Mouse (Mus musculus): Measurements from ENCODE around the gene Lsm14a. TPM values are rescaled to one million over a fixed set of nuclear protein-coding genes. Genes with fewer than 3 reads are reported as not detected.

Lsm14a gene
- polyA plus RNA-seq, 1 experiment = 69.3 TPM

DNA sequence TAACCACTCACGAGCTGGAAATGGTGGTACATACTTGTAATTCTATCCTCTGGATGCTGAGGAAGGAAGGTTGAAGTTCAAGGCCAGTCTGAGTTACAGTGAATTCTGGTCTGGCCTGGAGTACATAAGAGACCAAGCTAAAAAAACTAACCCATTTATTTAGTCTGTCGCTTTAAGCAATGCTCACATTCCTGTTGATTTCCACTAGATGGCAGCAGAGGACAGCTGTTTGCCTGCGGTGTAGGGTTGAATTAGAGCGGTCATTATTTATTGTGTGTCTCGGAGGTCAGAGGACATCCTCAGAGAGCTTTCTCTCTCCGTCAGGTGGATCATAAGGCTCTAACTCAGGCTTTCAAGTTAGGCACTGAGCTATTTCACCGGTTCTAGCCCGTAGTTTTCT lies 14.4 kb upstream of the Lsm14a start:
- Histone ChIP-seq H3ac (ENCODE audit: control insufficient read depth, insufficient read length) (no peak overlapping the region), H3K4me3 (no peak overlapping the region), H3K27me3 (ENCODE audit: control insufficient read depth, insufficient read depth, insufficient read length) (peaks cover 11% of the 10 kb centered on the region), H3K79me2 (ENCODE audit: control insufficient read depth, insufficient read depth) (no peaks in the 10 kb centered on the region), H3K4me2 (ENCODE audit: low read depth) (no peak overlapping the region), H3K36me3 (ENCODE audit: control insufficient read depth, insufficient read depth) (no peaks in the 10 kb centered on the region)
- TF ChIP-seq TCF3 (IDR thresholded peaks at IDR 0.05; ENCODE audit: insufficient read length, low read depth) = no peak
- no peak for TF ChIP-seq MAX (IDR thresholded peaks at IDR 0.05; ENCODE audit: low read depth)
- TF ChIP-seq E2F4 (IDR thresholded peaks at IDR 0.05; ENCODE audit: insufficient read depth) = no peak
- TF ChIP-seq REST (IDR thresholded peaks at IDR 0.05; ENCODE audit: insufficient read depth, insufficient read length) = no peak
- no peak for TF ChIP-seq SRF (IDR thresholded peaks at IDR 0.05; ENCODE audit: control insufficient read depth, insufficient read length, low read depth)
- no peak for TF ChIP-seq POLR2A (IDR thresholded peaks at IDR 0.05; ENCODE audit: insufficient read length, low read depth)
- no peak for TF ChIP-seq MYOD1 (IDR thresholded peaks at IDR 0.05; ENCODE audit: control insufficient read depth in 1 of 3, insufficient read length in 2 of 3, low read depth in 2 of 3)
- TF ChIP-seq MYOG (IDR thresholded peaks at IDR 0.05; ENCODE audit: control insufficient read depth in 1 of 3, insufficient read depth in 1 of 3, insufficient read length in 2 of 3, low read depth in 2 of 3) = no peak
- no peak for TF ChIP-seq POLR2AphosphoS2 (IDR thresholded peaks at IDR 0.05; ENCODE audit: insufficient read length, low read depth)
- TF ChIP-seq CEBPB (IDR thresholded peaks at IDR 0.05; ENCODE audit: insufficient read depth, poor library complexity, severe bottlenecking) = no peak
- TF ChIP-seq TCF12 (IDR thresholded peaks at IDR 0.05; ENCODE audit: insufficient read depth, poor library complexity, severe bottlenecking) = no peak
- TF ChIP-seq USF1 (IDR thresholded peaks at IDR 0.05; ENCODE audit: low read depth) = no peak

DNA sequence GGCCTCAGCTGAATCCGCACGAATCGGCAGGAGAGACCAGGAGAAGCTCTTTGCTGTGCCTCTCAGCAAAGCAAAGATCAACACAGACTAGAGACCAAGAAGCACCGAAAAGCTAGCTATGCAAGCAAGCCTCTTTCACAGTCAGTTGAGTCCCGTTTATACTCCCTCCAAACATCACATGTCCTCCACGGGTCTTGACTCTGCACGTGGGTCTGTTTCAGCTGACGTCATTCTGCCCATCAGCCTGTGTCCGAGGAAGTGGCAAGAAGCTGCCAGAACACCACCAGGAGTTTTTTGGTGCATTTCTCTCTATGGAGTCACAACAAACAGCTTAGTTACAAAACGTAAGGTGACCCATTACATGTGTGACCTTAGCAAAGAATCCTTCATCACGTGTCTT lies 10.8 kb upstream of the Lsm14a start:
- Histone ChIP-seq H3K36me3 (ENCODE audit: control insufficient read depth, insufficient read depth) (no peaks in the 10 kb centered on the region), H3K79me2 (ENCODE audit: control insufficient read depth, insufficient read depth) (no peaks in the 10 kb centered on the region), H3K27me3 (ENCODE audit: control insufficient read depth, insufficient read depth, insufficient read length) (peaks cover 11% of the 10 kb centered on the region), H3ac (ENCODE audit: control insufficient read depth, insufficient read length) (no peak overlapping the region), H3K4me2 (ENCODE audit: low read depth) (no peak overlapping the region), H3K4me3 (no peak overlapping the region)
- TF ChIP-seq CEBPB (IDR thresholded peaks at IDR 0.05; ENCODE audit: insufficient read depth, poor library complexity, severe bottlenecking) = no peak

DNA sequence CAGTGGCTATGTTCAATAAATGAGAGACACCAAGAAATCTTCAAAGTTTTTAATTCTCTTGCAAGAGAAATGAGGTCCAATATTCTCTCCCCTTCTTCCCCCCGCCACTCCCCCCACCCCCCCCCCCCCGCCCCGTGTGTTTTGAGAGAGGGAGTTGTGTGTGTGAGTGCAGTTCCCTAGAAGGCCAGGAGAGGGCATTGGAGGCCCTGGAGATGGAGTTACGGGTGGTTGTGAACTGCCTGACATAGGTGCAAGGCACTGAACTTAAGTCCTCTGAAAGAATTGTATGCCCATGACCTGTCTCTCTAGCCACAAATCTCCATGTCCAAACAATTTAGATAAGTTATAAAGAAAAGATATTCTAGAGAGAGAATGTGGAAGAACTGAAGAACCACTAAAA lies 7.0 kb upstream of the Lsm14a start:
- Histone ChIP-seq H3K27me3 (ENCODE audit: control insufficient read depth, insufficient read depth, insufficient read length) (peaks cover under 1% of the 10 kb centered on the region), H3K4me2 (ENCODE audit: low read depth) (no peak overlapping the region), H3K79me2 (ENCODE audit: control insufficient read depth, insufficient read depth) (no peaks in the 10 kb centered on the region), H3K4me3 (no peak overlapping the region), H3ac (ENCODE audit: control insufficient read depth, insufficient read length) (no peak overlapping the region), H3K36me3 (ENCODE audit: control insufficient read depth, insufficient read depth) (no peaks in the 10 kb centered on the region)
- TF ChIP-seq TCF12 (IDR thresholded peaks at IDR 0.05; ENCODE audit: insufficient read depth, poor library complexity, severe bottlenecking) (no peak), MYOG (IDR thresholded peaks at IDR 0.05; ENCODE audit: control insufficient read depth in 1 of 3, insufficient read depth in 1 of 3, insufficient read length in 2 of 3, low read depth in 2 of 3) (no peak), TCF3 (IDR thresholded peaks at IDR 0.05; ENCODE audit: insufficient read length, low read depth) (no peak), USF1 (IDR thresholded peaks at IDR 0.05; ENCODE audit: low read depth) (no peak), MAX (IDR thresholded peaks at IDR 0.05; ENCODE audit: low read depth) (no peak), CEBPB (IDR thresholded peaks at IDR 0.05; ENCODE audit: insufficient read depth, poor library complexity, severe bottlenecking) (no peak), POLR2AphosphoS2 (IDR thresholded peaks at IDR 0.05; ENCODE audit: insufficient read length, low read depth) (no peak)

DNA sequence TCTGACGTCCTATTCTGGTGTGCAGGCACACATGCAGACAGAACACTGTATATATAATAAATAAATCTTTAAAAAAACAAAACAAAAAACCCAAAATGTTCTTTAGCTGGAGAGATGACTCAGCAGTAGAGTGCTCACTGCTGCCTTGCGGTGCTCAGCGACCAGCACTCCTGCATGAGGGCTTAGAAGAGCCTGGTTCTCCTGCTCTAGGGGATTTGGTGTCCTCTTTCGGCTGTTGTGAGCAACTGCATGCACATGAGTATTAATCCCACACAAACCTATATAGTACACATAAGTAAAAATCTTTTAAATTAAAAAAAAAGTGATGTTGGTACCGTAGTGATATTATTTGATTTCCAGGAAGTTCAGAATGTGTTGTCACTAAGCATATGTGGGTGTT lies 5.7 kb upstream of the Lsm14a start:
- H3K4me3 ChIP-seq = no peak overlapping the region
- no peaks in the 10 kb centered on the region for H3K79me2 ChIP-seq (ENCODE audit: control insufficient read depth, insufficient read depth)
- no peak overlapping the region for H3ac ChIP-seq (ENCODE audit: control insufficient read depth, insufficient read length)
- H3K27me3 ChIP-seq (ENCODE audit: control insufficient read depth, insufficient read depth, insufficient read length) = no peaks in the 10 kb centered on the region
- TF ChIP-seq CEBPB (IDR thresholded peaks at IDR 0.05; ENCODE audit: insufficient read depth, poor library complexity, severe bottlenecking) = no peak
- no peak for TF ChIP-seq MYOG (IDR thresholded peaks at IDR 0.05; ENCODE audit: control insufficient read depth in 1 of 3, insufficient read depth in 1 of 3, insufficient read length in 2 of 3, low read depth in 2 of 3)
- TF ChIP-seq MAX (IDR thresholded peaks at IDR 0.05; ENCODE audit: low read depth) = no peak
- TF ChIP-seq TCF12 (IDR thresholded peaks at IDR 0.05; ENCODE audit: insufficient read depth, poor library complexity, severe bottlenecking) = no peak
- TF ChIP-seq MYOD1 (IDR thresholded peaks at IDR 0.05; ENCODE audit: control insufficient read depth in 1 of 3, insufficient read length in 2 of 3, low read depth in 2 of 3) = no peak
- TF ChIP-seq POLR2AphosphoS2 (IDR thresholded peaks at IDR 0.05; ENCODE audit: insufficient read length, low read depth) = no peak
- no peak for TF ChIP-seq E2F4 (IDR thresholded peaks at IDR 0.05; ENCODE audit: insufficient read depth)
- TF ChIP-seq REST (IDR thresholded peaks at IDR 0.05; ENCODE audit: insufficient read depth, insufficient read length) = no peak
- no peak for TF ChIP-seq SRF (IDR thresholded peaks at IDR 0.05; ENCODE audit: control insufficient read depth, insufficient read length, low read depth)
- no peak for TF ChIP-seq TCF3 (IDR thresholded peaks at IDR 0.05; ENCODE audit: insufficient read length, low read depth)
- TF ChIP-seq POLR2A (IDR thresholded peaks at IDR 0.05; ENCODE audit: insufficient read length, low read depth) = no peak
- TF ChIP-seq USF1 (IDR thresholded peaks at IDR 0.05; ENCODE audit: low read depth) = no peak
- no peaks in the 10 kb centered on the region for H3K36me3 ChIP-seq (ENCODE audit: control insufficient read depth, insufficient read depth)
- H3K4me2 ChIP-seq (ENCODE audit: low read depth) = no peak overlapping the region

DNA sequence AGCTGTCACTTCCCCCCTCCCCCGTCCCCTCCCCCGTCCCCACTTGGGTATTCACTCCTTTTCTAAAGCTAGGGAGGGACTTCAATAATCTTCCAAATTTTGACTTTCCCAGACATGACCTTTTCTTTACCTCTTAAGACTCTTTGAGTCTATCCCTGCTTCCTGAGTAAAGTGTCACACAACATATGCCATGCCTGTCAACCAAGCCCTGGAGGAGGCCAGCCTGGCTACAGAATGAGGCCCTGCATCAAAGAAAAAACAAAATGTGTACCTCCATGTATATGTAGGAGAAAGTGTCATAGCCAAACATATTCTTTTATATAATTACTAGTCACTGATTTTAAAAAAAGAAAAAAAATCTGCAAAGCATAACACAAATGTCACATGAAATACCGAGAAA lies 3.7 kb upstream of the Lsm14a start:
- H3K4me3 ChIP-seq = no peak overlapping the region
- H3K79me2 ChIP-seq (ENCODE audit: control insufficient read depth, insufficient read depth) = no peaks in the 10 kb centered on the region
- no peak for TF ChIP-seq REST (IDR thresholded peaks at IDR 0.05; ENCODE audit: insufficient read depth, insufficient read length)
- no peak for TF ChIP-seq MYOD1 (IDR thresholded peaks at IDR 0.05; ENCODE audit: control insufficient read depth in 1 of 3, insufficient read length in 2 of 3, low read depth in 2 of 3)
- no peak for TF ChIP-seq TCF3 (IDR thresholded peaks at IDR 0.05; ENCODE audit: insufficient read length, low read depth)
- TF ChIP-seq USF1 (IDR thresholded peaks at IDR 0.05; ENCODE audit: low read depth) = no peak
- TF ChIP-seq TCF12 (IDR thresholded peaks at IDR 0.05; ENCODE audit: insufficient read depth, poor library complexity, severe bottlenecking) = no peak
- TF ChIP-seq MYOG (IDR thresholded peaks at IDR 0.05; ENCODE audit: control insufficient read depth in 1 of 3, insufficient read depth in 1 of 3, insufficient read length in 2 of 3, low read depth in 2 of 3) = no peak
- TF ChIP-seq E2F4 (IDR thresholded peaks at IDR 0.05; ENCODE audit: insufficient read depth) = no peak
- TF ChIP-seq SRF (IDR thresholded peaks at IDR 0.05; ENCODE audit: control insufficient read depth, insufficient read length, low read depth) = no peak
- no peak overlapping the region for H3K4me2 ChIP-seq (ENCODE audit: low read depth)
- H3K27me3 ChIP-seq (ENCODE audit: control insufficient read depth, insufficient read depth, insufficient read length) = no peaks in the 10 kb centered on the region
- H3ac ChIP-seq (ENCODE audit: control insufficient read depth, insufficient read length) = no peak overlapping the region
- no peaks in the 10 kb centered on the region for H3K36me3 ChIP-seq (ENCODE audit: control insufficient read depth, insufficient read depth)

Data from myocyte (in vitro differentiated cells).